Mouse (Mus musculus): ENCODE measurements around the gene Lsamp. TPM values are rescaled to one million over a fixed set of nuclear protein-coding genes. Genes with fewer than 3 reads are reported as not detected.

The Lsamp gene
- polyA plus RNA-seq, 1 experiment from 2014 or later = 31.1 TPM

- H3K27ac ChIP-seq = no peak overlapping the region
- no peak for ATAC-seq (ENCODE audit: low FRiP score)
- H3K9ac ChIP-seq = no peak overlapping the region
- 91% methylated on average over 2 of the region's 2 CpGs for WGBS
- H3K9me3 ChIP-seq (replicated peaks) = no peaks in the 10 kb centered on the region
- H3K36me3 ChIP-seq = no peaks in the 10 kb centered on the region
- no peaks in the 10 kb centered on the region for H3K27me3 ChIP-seq
- no peaks in the 10 kb centered on the region for H3K4me1 ChIP-seq
- H3K4me3 ChIP-seq = no peak overlapping the region
- H3K4me2 ChIP-seq (replicated peaks) = no peak overlapping the region
Observed at GRCm38 (mm10) chr16:41790016-41790415, 1805.9 kb downstream of the Lsamp start.

- no peaks in the 10 kb centered on the region for H3K27me3 ChIP-seq
- H3K9me3 ChIP-seq (replicated peaks) = no peaks in the 10 kb centered on the region
- 77% methylated on average over 6 of the region's 6 CpGs for WGBS
- no peaks in the 10 kb centered on the region for H3K4me1 ChIP-seq
- H3K36me3 ChIP-seq = no peaks in the 10 kb centered on the region
- H3K9ac ChIP-seq = no peak overlapping the region
- H3K4me2 ChIP-seq (replicated peaks) = no peak overlapping the region
- no peak for ATAC-seq (ENCODE audit: low FRiP score)
- no peak overlapping the region for H3K4me3 ChIP-seq
- no peak overlapping the region for H3K27ac ChIP-seq
Observed at GRCm38 (mm10) chr16:41820369-41820768, 1836.2 kb downstream of the Lsamp start.

GRCm38 (mm10) chr16:41826899-41827604 is 1842.9 kb downstream of the Lsamp start:
- 70% methylated on average over 5 of the region's 5 CpGs for WGBS
- no peak for ATAC-seq (ENCODE audit: low FRiP score)

GRCm38 (mm10) chr16:41827605-41827948 is 1843.4 kb downstream of the Lsamp start:
- Histone ChIP-seq H3K27ac (no peak overlapping the region), H3K4me1 (0 out of 2 replicates have a peak, but pooled peaks cover 4% of the 10 kb centered on the region), H3K9ac (no peak overlapping the region), H3K4me3 (no peak overlapping the region), H3K27me3 (no peaks in the 10 kb centered on the region), H3K36me3 (no peaks in the 10 kb centered on the region), H3K9me3 (replicated peaks) (no peaks in the 10 kb centered on the region), H3K4me2 (replicated peaks) (no peak overlapping the region)
- no peak for ATAC-seq (ENCODE audit: low FRiP score)
- WGBS = 59% methylated on average over 3 of the region's 3 CpGs

More at GRCm38 (mm10) chr16:41826899-41827604, 1842.9 kb downstream of the Lsamp start:
- no peaks in the 10 kb centered on the region for H3K9me3 ChIP-seq (replicated peaks)
- no peaks in the 10 kb centered on the region for H3K36me3 ChIP-seq
- no peak overlapping the region for H3K4me3 ChIP-seq
- H3K4me1 ChIP-seq = 0 out of 2 replicates have a peak, but pooled peaks cover 4% of the 10 kb centered on the region
- H3K9ac ChIP-seq = no peak overlapping the region
- H3K27me3 ChIP-seq = no peaks in the 10 kb centered on the region
- H3K4me2 ChIP-seq (replicated peaks) = no peak overlapping the region
- no peak overlapping the region for H3K27ac ChIP-seq

- no peak for ATAC-seq (ENCODE audit: low FRiP score)
- Histone ChIP-seq H3K27me3 (no peaks in the 10 kb centered on the region), H3K27ac (no peak overlapping the region), H3K9me3 (replicated peaks) (no peaks in the 10 kb centered on the region), H3K4me3 (no peak overlapping the region), H3K4me1 (no peaks in the 10 kb centered on the region), H3K36me3 (no peaks in the 10 kb centered on the region), H3K4me2 (replicated peaks) (no peak overlapping the region), H3K9ac (no peak overlapping the region)
- 77% methylated on average over 3 of the region's 3 CpGs for WGBS
Observed at GRCm38 (mm10) chr16:41834637-41835036, 1850.5 kb downstream of the Lsamp start.

- no peaks in the 10 kb centered on the region for H3K27me3 ChIP-seq
- 60% methylated on average over 6 of the region's 6 CpGs for WGBS
- no peak for ATAC-seq (ENCODE audit: low FRiP score)
Observed at GRCm38 (mm10) chr16:41835745-41836144, 1851.6 kb downstream of the Lsamp start.

GRCm38 (mm10) chr16:41839751-41840404 is 1855.7 kb downstream of the Lsamp start:
- Histone ChIP-seq H3K27me3 (no peaks in the 10 kb centered on the region), H3K4me1 (no peaks in the 10 kb centered on the region), H3K4me2 (replicated peaks) (no peak overlapping the region), H3K36me3 (no peaks in the 10 kb centered on the region), H3K4me3 (no peak overlapping the region), H3K9ac (no peak overlapping the region), H3K9me3 (replicated peaks) (no peaks in the 10 kb centered on the region), H3K27ac (no peak overlapping the region)
- WGBS = 64% methylated on average over 2 of the region's 2 CpGs
- ATAC-seq (ENCODE audit: low FRiP score) = peak; percentile 66

More at GRCm38 (mm10) chr16:41835745-41836144, 1851.6 kb downstream of the Lsamp start:
- Histone ChIP-seq H3K4me1 (no peaks in the 10 kb centered on the region), H3K9me3 (replicated peaks) (no peaks in the 10 kb centered on the region), H3K36me3 (no peaks in the 10 kb centered on the region), H3K4me3 (no peak overlapping the region), H3K9ac (no peak overlapping the region), H3K27ac (no peak overlapping the region), H3K4me2 (replicated peaks) (no peak overlapping the region)

GRCm38 (mm10) chr16:41846903-41847302 is 1862.7 kb downstream of the Lsamp start:
- Histone ChIP-seq H3K27ac (no peak overlapping the region), H3K4me1 (no peaks in the 10 kb centered on the region), H3K27me3 (no peaks in the 10 kb centered on the region), H3K9me3 (replicated peaks) (no peaks in the 10 kb centered on the region), H3K4me2 (replicated peaks) (no peak overlapping the region), H3K4me3 (no peak overlapping the region), H3K9ac (no peak overlapping the region), H3K36me3 (no peaks in the 10 kb centered on the region)
- 88% methylated on average over 6 of the region's 6 CpGs for WGBS
- ATAC-seq (ENCODE audit: low FRiP score) = no peak

- WGBS = 81% methylated on average over 6 of the region's 6 CpGs
- no peaks in the 10 kb centered on the region for H3K9me3 ChIP-seq (replicated peaks)
- no peak overlapping the region for H3K27ac ChIP-seq
- ATAC-seq (ENCODE audit: low FRiP score) = no peak
- H3K4me1 ChIP-seq = no peaks in the 10 kb centered on the region
- H3K4me2 ChIP-seq (replicated peaks) = no peak overlapping the region
- no peaks in the 10 kb centered on the region for H3K27me3 ChIP-seq
- no peak overlapping the region for H3K9ac ChIP-seq
- H3K4me3 ChIP-seq = no peak overlapping the region
- no peaks in the 10 kb centered on the region for H3K36me3 ChIP-seq
Observed at GRCm38 (mm10) chr16:41871917-41872593, 1887.9 kb downstream of the Lsamp start.

- H3K4me1 ChIP-seq = no peaks in the 10 kb centered on the region
- ATAC-seq (ENCODE audit: low FRiP score) = no peak
- no peak overlapping the region for H3K9ac ChIP-seq
- no peaks in the 10 kb centered on the region for H3K36me3 ChIP-seq
- H3K27me3 ChIP-seq = no peaks in the 10 kb centered on the region
- H3K4me3 ChIP-seq = no peak overlapping the region
- no peak overlapping the region for H3K4me2 ChIP-seq (replicated peaks)
- H3K9me3 ChIP-seq (replicated peaks) = no peaks in the 10 kb centered on the region
- 73% methylated on average over 16 of the region's 16 CpGs for WGBS
- H3K27ac ChIP-seq = no peak overlapping the region
Observed at GRCm38 (mm10) chr16:41888546-41889165, 1904.5 kb downstream of the Lsamp start.

- no peaks in the 10 kb centered on the region for H3K27me3 ChIP-seq
Observed at GRCm38 (mm10) chr16:41900783-41901182, 1916.6 kb downstream of the Lsamp start.

GRCm38 (mm10) chr16:41903654-41904053 is 1919.5 kb downstream of the Lsamp start:
- no peak overlapping the region for H3K4me2 ChIP-seq (replicated peaks)
- no peak overlapping the region for H3K9ac ChIP-seq
- peak; percentile 89 for ATAC-seq (ENCODE audit: low FRiP score)
- 35% methylated on average over 3 of the region's 3 CpGs for WGBS
- no peaks in the 10 kb centered on the region for H3K36me3 ChIP-seq
- H3K27ac ChIP-seq = no peak overlapping the region
- no peaks in the 10 kb centered on the region for H3K9me3 ChIP-seq (replicated peaks)
- no peaks in the 10 kb centered on the region for H3K27me3 ChIP-seq
- no peak overlapping the region for H3K4me3 ChIP-seq
- peaks cover 2% of the 10 kb centered on the region; the same call in 1 of the 2 replicates for H3K4me1 ChIP-seq

More at GRCm38 (mm10) chr16:41900783-41901182, 1916.6 kb downstream of the Lsamp start:
- 68% methylated on average over 2 of the region's 2 CpGs for WGBS
- H3K4me3 ChIP-seq = no peak overlapping the region
- H3K36me3 ChIP-seq = no peaks in the 10 kb centered on the region
- H3K4me2 ChIP-seq (replicated peaks) = no peak overlapping the region
- no peak for ATAC-seq (ENCODE audit: low FRiP score)
- H3K27ac ChIP-seq = no peak overlapping the region
- H3K9me3 ChIP-seq (replicated peaks) = no peaks in the 10 kb centered on the region
- peaks cover 2% of the 10 kb centered on the region; the same call in 1 of the 2 replicates for H3K4me1 ChIP-seq
- H3K9ac ChIP-seq = no peak overlapping the region
